Mouse (Mus musculus) liver, embryonic 16.5 days (tissue): ENCODE results near the gene Gm10490. TPM values are rescaled to one million over a fixed set of nuclear protein-coding genes. Genes with fewer than 3 reads are reported as not detected.

Experiments used
- ATAC-seq: fragments of 200-750 bp; cut with Nextera tagmentation; 2 replicates; pipeline ENCODE4 v1.8.0; 2017; ENCODE audit warnings: low read depth, mild to moderate bottlenecking, moderate number of reproducible peaks, moderate library complexity
- H3K27ac ChIP-seq: fragments of 300-500 bp; sonication (generic); 2 replicates; pipeline ENCODE4 v1.5.1; 2014; ENCODE audit warnings: mild to moderate bottlenecking, low read length
- H3K27me3 ChIP-seq: fragments of 300-500 bp; sonication (generic); 2 replicates; pipeline ENCODE4 v1.6.1; 2014; ENCODE audit warnings: low read depth, low read length, mixed read lengths; ENCODE audit not compliant: control insufficient read depth, insufficient read depth
- H3K36me3 ChIP-seq: fragments of 300-500 bp; sonication (generic); 2 replicates; pipeline ENCODE4 v1.6.1; 2014; ENCODE audit warnings: mild to moderate bottlenecking; ENCODE audit not compliant: control insufficient read depth, insufficient read depth
- H3K4me1 ChIP-seq: fragments of 300-500 bp; sonication (generic); 2 replicates; pipeline ENCODE4 v1.6.1; 2014; ENCODE audit warnings: low read depth, low read length, mixed read lengths; ENCODE audit not compliant: control insufficient read depth
- H3K4me2 ChIP-seq: fragments of 300-500 bp; sonication (generic); 2 replicates; pipeline ENCODE4 v1.6.1; 2014; ENCODE audit warnings: low read depth, low read length, mixed read lengths
- H3K4me3 ChIP-seq: fragments of 300-500 bp; sonication (generic); 2 replicates; pipeline ENCODE4 v1.5.1; 2014; ENCODE audit warnings: low read depth, mild to moderate bottlenecking, low read length
- H3K9ac ChIP-seq: fragments of 300-500 bp; sonication (generic); 2 replicates; pipeline ENCODE4 v1.6.1; 2014; ENCODE audit warnings: low read depth, low read length
- H3K9me3 ChIP-seq: fragments of 300-500 bp; sonication (generic); replicated peaks from 2 replicates; pipeline ENCODE4 v1.6.1; 2016; ENCODE audit warnings: low read length; ENCODE audit not compliant: control insufficient read depth
- WGBS: fragments of 180-500 bp; shearing (Covaris S2); extraction: QIAGEN DNeasy Blood & Tissue Kit; methylation state at CpG from one replicate; pipeline ENCODE4 v1.1.7; 2014; ENCODE audit not compliant: insufficient replicate concordance; 5-methylcytosine and 5-hydroxymethylcytosine counted together
- polyA plus RNA-seq: library from polyadenylated mRNA; unstranded; fragments of >200 nt; fragmentation: Nextera tagmentation; extraction: Ambion mirVana; gene quantifications from 2 replicates; pipeline ENCODE4 v1.2.1, GENCODE M21; 2015

Gm10490 gene
- polyA plus RNA-seq, 1 experiment from 2014 or later, result not detected

- Histone ChIP-seq H3K36me3 (no peaks in the 10 kb centered on the region), H3K27ac (no peak overlapping the region), H3K4me1 (peaks cover 5% of the 10 kb centered on the region), H3K9me3 (no peaks in the 10 kb centered on the region), H3K9ac (no peak overlapping the region), H3K4me2 (no peak overlapping the region), H3K27me3 (no peaks in the 10 kb centered on the region), H3K4me3 (no peak overlapping the region)
- 72% methylated on average over 8 of the region's 8 CpGs for WGBS
- no peak for ATAC-seq
Measured at GRCm38 (mm10) chrX:7945618-7946017, 36.3 kb downstream of the Gm10490 start.

DNA sequence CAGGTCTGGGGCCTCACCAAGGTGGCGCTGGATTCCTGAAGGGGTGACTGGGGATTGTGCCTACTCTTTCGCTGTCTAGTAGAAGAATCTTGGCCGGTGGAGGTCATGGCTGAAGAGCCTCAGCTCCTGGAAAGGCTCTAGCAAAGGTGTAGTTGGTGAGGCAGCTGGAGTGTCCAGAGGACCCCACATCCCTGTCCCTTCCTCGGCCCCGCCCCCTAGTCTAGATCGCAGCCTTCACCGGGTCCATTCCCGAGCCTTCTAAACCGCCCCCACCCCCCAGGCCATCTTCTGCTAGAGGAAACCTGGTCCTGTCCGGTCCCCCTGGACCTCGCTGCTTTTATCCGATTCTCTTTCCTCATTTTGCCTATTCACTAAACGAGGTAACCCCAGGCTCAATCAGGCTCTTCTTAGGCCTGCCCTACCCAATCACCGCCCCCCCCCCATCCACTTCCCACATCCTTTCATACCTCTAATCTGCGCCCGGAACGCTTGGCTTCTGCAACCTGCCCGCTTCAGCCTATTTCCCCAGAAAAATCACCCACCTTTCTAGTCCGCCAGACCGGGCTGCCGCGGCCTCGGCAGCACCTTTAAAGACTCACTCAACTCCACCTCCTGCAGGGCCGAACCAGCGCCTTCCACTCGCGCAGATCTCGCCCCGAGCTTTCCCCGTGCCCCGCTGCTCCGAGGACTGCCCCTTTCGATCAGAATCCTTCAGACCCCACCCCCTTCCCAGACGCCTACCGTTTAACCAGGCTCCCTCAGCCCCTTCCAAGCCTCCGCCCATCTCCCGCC is 38.0 kb downstream of the Gm10490 start, which contains the start of gene Hdac6:
Gene Hdac6, minus strand, starts transcription at position 782 of the 792 bp plus-strand sequence.
- Histone ChIP-seq H3K4me3 (peak within 1 kb of the TSS; percentile 68), H3K4me1 (peaks cover 5% of the 10 kb centered on the region), H3K27me3 (no peaks in the 10 kb centered on the region), H3K9ac (peak within 1 kb of the TSS; percentile 55), H3K36me3 (no peaks in the 10 kb centered on the region), H3K4me2 (peak within 1 kb of the TSS; percentile 74), H3K9me3 (no peaks in the 10 kb centered on the region), H3K27ac (no peak within 1 kb of the TSS)
- WGBS, result 21% methylated on average over 36 of the region's 37 CpGs
- 0 out of 2 replicates have a peak, but pooled peaks have one; percentile 0 for ATAC-seq

DNA sequence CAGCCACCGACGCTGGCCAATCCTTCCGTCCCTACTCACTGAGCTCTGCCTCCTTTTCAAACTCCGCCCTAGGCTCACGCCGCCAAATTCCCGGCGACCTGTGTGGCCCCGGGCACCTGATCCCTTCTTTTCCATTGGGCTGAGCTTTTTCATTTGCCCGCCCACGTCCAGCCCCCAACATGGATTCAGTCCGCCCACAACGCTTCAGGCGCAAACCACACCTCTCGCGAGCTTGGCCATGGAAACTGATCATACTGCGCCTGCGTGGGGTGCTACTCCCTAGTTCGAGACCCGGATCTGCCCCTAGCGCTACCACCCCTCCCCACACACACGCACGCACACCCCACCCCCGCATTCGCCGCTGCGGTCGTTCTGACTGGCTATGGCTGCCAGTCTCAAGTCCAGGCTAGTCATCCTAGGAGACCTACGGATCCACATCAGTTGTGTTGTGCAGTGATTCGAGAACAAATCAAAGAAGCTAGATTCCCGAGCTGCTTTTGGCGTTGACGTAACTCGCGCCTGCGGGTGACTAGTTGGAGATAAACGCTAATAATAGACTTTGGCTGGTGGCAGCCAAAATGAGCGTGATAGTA is 38.7 kb downstream of the Gm10490 start:
- H3K9me3 ChIP-seq, result no peaks in the 10 kb centered on the region
- H3K4me2 ChIP-seq, result peak overlapping the region; percentile 74
- peak overlapping the region; percentile 68 for H3K4me3 ChIP-seq
- H3K27me3 ChIP-seq, result no peaks in the 10 kb centered on the region
- H3K36me3 ChIP-seq, result no peaks in the 10 kb centered on the region
- peak overlapping the region; percentile 8; the same call in 1 of the 2 replicates for H3K9ac ChIP-seq
- ATAC-seq, result peak; percentile 98
- 20% methylated on average over 38 of the region's 38 CpGs for WGBS
- no peak overlapping the region for H3K27ac ChIP-seq
- peaks cover 5% of the 10 kb centered on the region for H3K4me1 ChIP-seq

- WGBS, result 81% methylated on average over 7 of the region's 7 CpGs
Measured at GRCm38 (mm10) chrX:7950091-7950490, 40.7 kb downstream of the Gm10490 start.

GRCm38 (mm10) chrX:7958868-7959267 is 49.5 kb downstream of the Gm10490 start:
- no peak overlapping the region for H3K27ac ChIP-seq
- H3K4me3 ChIP-seq, result no peak overlapping the region
- H3K4me2 ChIP-seq, result no peak overlapping the region
- H3K27me3 ChIP-seq, result no peaks in the 10 kb centered on the region
- H3K9me3 ChIP-seq, result no peaks in the 10 kb centered on the region
- 80% methylated on average over 9 of the region's 9 CpGs for WGBS
- peaks cover 38% of the 10 kb centered on the region for H3K36me3 ChIP-seq
- H3K4me1 ChIP-seq, result peaks cover under 1% of the 10 kb centered on the region; the same call in 1 of the 2 replicates
- no peak overlapping the region for H3K9ac ChIP-seq
- ATAC-seq, result no peak

More at GRCm38 (mm10) chrX:7950091-7950490, 40.7 kb downstream of the Gm10490 start:
- Histone ChIP-seq H3K27me3 (no peaks in the 10 kb centered on the region), H3K9ac (no peak overlapping the region), H3K4me2 (no peak overlapping the region), H3K4me1 (peaks cover 5% of the 10 kb centered on the region), H3K27ac (no peak overlapping the region), H3K9me3 (no peaks in the 10 kb centered on the region), H3K36me3 (no peaks in the 10 kb centered on the region), H3K4me3 (no peak overlapping the region)
- ATAC-seq, result no peak

Other genes with a start within 250 kb of the Gm10490 start
- gene Plp2, start 238.2 kb upstream of the Gm10490 start, polyA plus RNA-seq, result 24.8 and 29.2 TPM in 2 replicates
- 0.12 TPM in 1 of 2 replicates, not detected in the other for gene Magix, start 228.3 kb upstream of the Gm10490 start, polyA plus RNA-seq
- gene Gpkow, start 212.4 kb upstream of the Gm10490 start, polyA plus RNA-seq, result 13.4 and 14.0 TPM in 2 replicates
- gene Wdr45, start 195.2 kb upstream of the Gm10490 start, polyA plus RNA-seq, result 19.9 and 21.8 TPM in 2 replicates
- gene Gm45208, start 187.3 kb upstream of the Gm10490 start, polyA plus RNA-seq, result 0.27 and 0.51 TPM in 2 replicates
- 5.2 and 6.0 TPM in 2 replicates for gene Praf2, start 181.1 kb upstream of the Gm10490 start, polyA plus RNA-seq
- 1.6 and 1.9 TPM in 2 replicates for gene Ccdc120, start 158.6 kb upstream of the Gm10490 start, polyA plus RNA-seq
- gene Tfe3, start 147.0 kb upstream of the Gm10490 start, polyA plus RNA-seq, result 9.5 and 11.4 TPM in 2 replicates
- gene Gripap1, start 119.8 kb upstream of the Gm10490 start, polyA plus RNA-seq, result 27.7 and 28.9 TPM in 2 replicates
- 0.19 TPM in 2 replicates for gene Kcnd1, start 87.3 kb upstream of the Gm10490 start, polyA plus RNA-seq
- 32.9 and 42.5 TPM in 2 replicates for gene Otud5, start 68.2 kb upstream of the Gm10490 start, polyA plus RNA-seq
- 3.1 and 3.5 TPM in 2 replicates for gene Pim2, start 31.3 kb upstream of the Gm10490 start, polyA plus RNA-seq
- gene Slc35a2, start 25.5 kb upstream of the Gm10490 start, polyA plus RNA-seq, result 13.5 and 14.2 TPM in 2 replicates
- gene Pqbp1, start 10.3 kb upstream of the Gm10490 start, polyA plus RNA-seq, result 36.8 and 38.6 TPM in 2 replicates
- 90.8 and 94.9 TPM in 2 replicates for gene Timm17b, start 10.2 kb upstream of the Gm10490 start, polyA plus RNA-seq
- not detected in 2 replicates for gene Gm10491, start 1.7 kb upstream of the Gm10490 start, polyA plus RNA-seq
- 0.05 and 0.17 TPM in 2 replicates for gene Pcsk1n, start 10.3 kb downstream of the Gm10490 start, polyA plus RNA-seq
- not detected in 2 replicates for gene Eras, start 19.1 kb downstream of the Gm10490 start, polyA plus RNA-seq
- gene Hdac6, start 38.3 kb downstream of the Gm10490 start, polyA plus RNA-seq, result 11.5 and 12.1 TPM in 2 replicates
- gene Gata1, start 68.5 kb downstream of the Gm10490 start, polyA plus RNA-seq, result 101 and 107 TPM in 2 replicates
- gene Glod5, start 109.0 kb downstream of the Gm10490 start, polyA plus RNA-seq, result 0.13 and 0.28 TPM in 2 replicates
- 28.6 and 30.1 TPM in 2 replicates for gene Suv39h1, start 165.2 kb downstream of the Gm10490 start, polyA plus RNA-seq
- gene Was, start 181.0 kb downstream of the Gm10490 start, polyA plus RNA-seq, result 1.6 and 1.7 TPM in 2 replicates
- gene Wdr13, start 223.3 kb downstream of the Gm10490 start, polyA plus RNA-seq, result 5.3 and 6.5 TPM in 2 replicates
- 217 and 231 TPM in 2 replicates for gene Rbm3, start 236.3 kb downstream of the Gm10490 start, polyA plus RNA-seq